Mouse (Mus musculus): ENCODE measurements around the gene Tspan9. TPM values are rescaled to one million over a fixed set of nuclear protein-coding genes. Genes with fewer than 3 reads are reported as not detected.

The Tspan9 gene
- total and polyA plus RNA-seq, 2 experiments = 23.2 to 40.0 TPM

DNA sequence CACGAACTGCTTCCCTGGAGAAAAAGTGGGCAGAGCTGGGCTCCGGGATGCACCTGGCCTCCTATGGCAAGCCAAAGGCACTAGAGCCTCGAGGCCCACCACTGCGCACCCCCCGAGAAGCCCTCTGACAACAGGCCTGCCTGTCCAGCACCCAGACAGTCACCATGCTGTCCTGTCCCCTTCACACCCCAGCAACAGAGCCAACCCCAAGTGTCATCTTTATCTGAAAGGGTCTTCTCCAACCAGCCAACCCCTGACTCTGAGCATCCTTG lies 121.5 kb downstream of the Tspan9 start:
- TF ChIP-seq POLR2A (IDR thresholded peaks at IDR 0.05; ENCODE audit: extremely low read depth, insufficient read depth, low read length) = no peak
- TF ChIP-seq CTCF (IDR thresholded peaks at IDR 0.05; ENCODE audit: low read depth, low read length) = no peak
- Histone ChIP-seq H3K4me3 (ENCODE audit: insufficient read depth, low read depth, low read length) (no peak overlapping the region), H3K4me1 (ENCODE audit: control insufficient read depth, insufficient read depth, low read length) (no peaks in the 10 kb centered on the region), H3K27me3 (ENCODE audit: control insufficient read depth, insufficient read depth, low read length) (no peaks in the 10 kb centered on the region), H3K27ac (replicated peaks; ENCODE audit: insufficient read depth, low read depth, low read length) (no peak overlapping the region), H3K36me3 (ENCODE audit: control insufficient read depth, insufficient read depth, low read length) (no peaks in the 10 kb centered on the region), H3K9ac (ENCODE audit: low read depth, low read length) (no peak overlapping the region), H3K79me2 (ENCODE audit: control insufficient read depth, insufficient read depth, low read length) (no peaks in the 10 kb centered on the region; the same call in 1 of the 2 replicates)
- 87% methylated on average over 5 of the region's 5 CpGs for whole genome bisulfite sequencing
- no peak for DNase-seq (ENCODE audit: extremely low read depth, low read depth, low spot score)

DNA sequence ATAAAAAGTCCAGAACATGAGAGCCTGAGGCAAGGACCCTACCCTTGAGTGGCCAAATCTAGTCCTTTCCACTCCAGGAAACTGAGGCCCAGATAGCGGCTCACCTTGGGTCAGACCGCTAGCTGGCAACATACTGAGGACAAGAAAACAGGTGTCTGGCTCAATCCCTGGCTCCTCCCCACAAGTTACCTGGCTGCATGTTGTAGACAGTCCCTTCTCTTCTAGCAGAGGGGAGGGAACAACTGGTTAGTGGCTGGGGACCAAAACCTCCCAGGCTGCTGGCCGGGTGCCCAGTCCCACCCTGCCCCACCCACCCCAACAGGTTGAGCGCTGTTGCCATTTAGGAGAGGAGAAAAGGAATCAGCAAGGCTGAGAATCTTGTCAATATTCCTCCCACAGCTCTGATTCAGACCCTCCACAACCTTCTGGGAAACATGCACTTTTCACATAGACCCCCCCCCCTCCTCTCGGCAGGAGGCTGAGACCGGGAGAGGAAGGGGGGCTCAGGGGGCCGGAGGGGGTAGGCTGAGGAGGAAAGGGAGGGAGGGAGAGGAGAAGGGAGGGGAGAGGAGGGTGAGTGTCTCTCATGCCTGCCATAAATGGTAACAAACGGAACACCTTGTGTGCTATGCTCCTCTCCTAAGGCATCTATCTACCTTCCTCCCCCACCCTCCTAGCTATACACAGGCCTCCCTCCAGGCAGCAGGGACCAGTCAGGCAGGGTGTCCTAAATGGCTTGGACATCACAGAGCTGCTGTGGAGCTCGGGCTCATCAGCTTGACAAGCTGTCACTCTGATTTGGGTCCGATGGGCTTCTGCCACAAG lies 122.1 kb downstream of the Tspan9 start:
- WGBS = 79% methylated on average over 10 of the region's 10 CpGs
- H3K9ac ChIP-seq (ENCODE audit: low read depth, low read length) = no peak overlapping the region
- H3K4me3 ChIP-seq (ENCODE audit: insufficient read depth, low read depth, low read length) = no peak overlapping the region
- H3K27me3 ChIP-seq (ENCODE audit: control insufficient read depth, insufficient read depth, low read length) = no peaks in the 10 kb centered on the region
- no peak for TF ChIP-seq POLR2A (IDR thresholded peaks at IDR 0.05; ENCODE audit: extremely low read depth, insufficient read depth, low read length)
- H3K27ac ChIP-seq (replicated peaks; ENCODE audit: insufficient read depth, low read depth, low read length) = no peak overlapping the region
- no peaks in the 10 kb centered on the region for H3K36me3 ChIP-seq (ENCODE audit: control insufficient read depth, insufficient read depth, low read length)
- no peaks in the 10 kb centered on the region for H3K4me1 ChIP-seq (ENCODE audit: control insufficient read depth, insufficient read depth, low read length)
- no peak for DNase-seq (ENCODE audit: extremely low read depth, low read depth, low spot score)
- H3K79me2 ChIP-seq (ENCODE audit: control insufficient read depth, insufficient read depth, low read length) = no peaks in the 10 kb centered on the region; the same call in 1 of the 2 replicates

DNA sequence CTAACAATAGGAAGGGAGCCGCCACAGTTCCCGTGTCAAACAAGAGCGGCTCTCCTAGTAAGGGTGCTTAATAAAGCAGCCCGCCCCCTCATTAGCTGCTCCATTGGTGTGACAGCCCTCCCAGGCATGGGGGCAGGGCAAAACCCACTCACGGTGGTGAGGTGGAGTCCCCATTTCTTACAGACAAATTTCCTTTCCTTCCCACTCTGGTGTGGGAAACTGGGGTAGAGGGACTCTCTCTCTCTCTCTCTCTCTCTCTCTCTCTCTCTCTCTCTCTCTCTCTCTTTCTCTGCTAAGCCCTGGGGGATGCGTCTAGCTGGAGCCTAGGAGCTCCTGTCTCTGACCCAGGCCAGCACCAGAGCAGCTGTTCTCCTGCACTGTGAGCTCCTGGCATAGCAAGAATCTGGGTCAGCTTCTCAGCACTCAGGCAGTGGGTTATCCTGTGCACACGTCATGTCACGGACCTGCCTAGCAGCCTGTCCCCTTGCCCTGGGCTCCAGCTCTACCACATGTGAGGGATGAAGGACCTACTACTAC lies 122.8 kb downstream of the Tspan9 start:
- WGBS = 88% methylated on average over 8 of the region's 8 CpGs
- Histone ChIP-seq H3K79me2 (ENCODE audit: control insufficient read depth, insufficient read depth, low read length) (no peaks in the 10 kb centered on the region), H3K27me3 (ENCODE audit: control insufficient read depth, insufficient read depth, low read length) (no peaks in the 10 kb centered on the region), H3K9ac (ENCODE audit: low read depth, low read length) (no peak overlapping the region), H3K36me3 (ENCODE audit: control insufficient read depth, insufficient read depth, low read length) (no peaks in the 10 kb centered on the region), H3K4me1 (ENCODE audit: control insufficient read depth, insufficient read depth, low read length) (no peaks in the 10 kb centered on the region), H3K4me3 (ENCODE audit: insufficient read depth, low read depth, low read length) (no peak overlapping the region), H3K27ac (replicated peaks; ENCODE audit: insufficient read depth, low read depth, low read length) (no peak overlapping the region)
- no peak for DNase-seq (ENCODE audit: extremely low read depth, low read depth, low spot score)
- TF ChIP-seq CTCF (IDR thresholded peaks at IDR 0.05; ENCODE audit: low read depth, low read length) = no peak
- no peak for TF ChIP-seq POLR2A (IDR thresholded peaks at IDR 0.05; ENCODE audit: extremely low read depth, insufficient read depth, low read length)

DNA sequence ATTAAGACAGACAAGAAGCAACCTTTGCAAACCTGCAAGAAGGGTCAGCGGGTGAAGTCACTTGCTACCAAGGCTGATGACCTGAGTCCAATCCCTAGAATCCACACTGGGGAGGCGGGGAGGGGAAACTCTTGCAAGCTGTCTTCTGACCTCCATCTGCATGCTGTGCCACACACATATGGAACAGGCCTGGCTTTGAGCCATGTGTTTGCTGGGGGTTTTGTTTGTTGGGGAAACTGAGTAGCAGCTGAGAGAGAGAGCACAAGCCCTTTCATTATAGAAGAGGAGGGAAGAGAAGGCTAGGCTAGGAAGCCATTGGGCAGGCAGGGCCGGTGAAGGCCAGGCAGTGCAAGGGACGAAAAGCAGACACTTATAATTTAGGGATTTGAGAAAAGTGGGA lies 123.3 kb downstream of the Tspan9 start:
- Histone ChIP-seq H3K27ac (replicated peaks; ENCODE audit: insufficient read depth, low read depth, low read length) (no peak overlapping the region), H3K79me2 (ENCODE audit: control insufficient read depth, insufficient read depth, low read length) (no peaks in the 10 kb centered on the region), H3K4me3 (ENCODE audit: insufficient read depth, low read depth, low read length) (no peak overlapping the region), H3K36me3 (ENCODE audit: control insufficient read depth, insufficient read depth, low read length) (no peaks in the 10 kb centered on the region), H3K4me1 (ENCODE audit: control insufficient read depth, insufficient read depth, low read length) (no peaks in the 10 kb centered on the region), H3K27me3 (ENCODE audit: control insufficient read depth, insufficient read depth, low read length) (no peaks in the 10 kb centered on the region), H3K9ac (ENCODE audit: low read depth, low read length) (no peak overlapping the region)
- 98% methylated on average over 4 of the region's 4 CpGs for WGBS
- TF ChIP-seq CTCF (IDR thresholded peaks at IDR 0.05; ENCODE audit: low read depth, low read length) (no peak), POLR2A (IDR thresholded peaks at IDR 0.05; ENCODE audit: extremely low read depth, insufficient read depth, low read length) (no peak)
- DNase-seq (ENCODE audit: extremely low read depth, low read depth, low spot score) = no peak

DNA sequence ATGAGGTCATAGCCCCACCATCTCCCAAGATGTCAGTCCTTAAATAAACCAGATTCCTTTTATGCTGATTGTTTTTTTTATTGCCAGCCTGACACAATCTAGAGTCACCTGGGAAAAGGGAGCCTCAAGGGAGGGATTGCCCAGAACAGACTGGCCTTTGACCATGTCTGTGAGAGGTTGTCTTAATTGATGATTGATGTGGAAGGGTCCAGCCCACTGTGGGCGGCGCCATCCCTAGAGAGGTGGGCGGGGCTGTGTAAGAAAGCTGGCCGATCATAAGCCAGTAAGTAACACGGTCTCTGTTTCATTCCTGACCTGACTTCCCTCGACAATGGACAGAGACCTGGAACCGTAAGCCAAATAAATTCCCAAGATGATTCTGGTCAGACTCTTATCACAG lies 124.3 kb downstream of the Tspan9 start:
- no peak for DNase-seq (ENCODE audit: extremely low read depth, low read depth, low spot score)
- Histone ChIP-seq H3K4me1 (ENCODE audit: control insufficient read depth, insufficient read depth, low read length) (no peaks in the 10 kb centered on the region), H3K27ac (replicated peaks; ENCODE audit: insufficient read depth, low read depth, low read length) (no peak overlapping the region), H3K36me3 (ENCODE audit: control insufficient read depth, insufficient read depth, low read length) (no peaks in the 10 kb centered on the region), H3K4me3 (ENCODE audit: insufficient read depth, low read depth, low read length) (no peak overlapping the region), H3K27me3 (ENCODE audit: control insufficient read depth, insufficient read depth, low read length) (no peaks in the 10 kb centered on the region), H3K79me2 (ENCODE audit: control insufficient read depth, insufficient read depth, low read length) (no peaks in the 10 kb centered on the region), H3K9ac (ENCODE audit: low read depth, low read length) (no peak overlapping the region)
- no peak for TF ChIP-seq POLR2A (IDR thresholded peaks at IDR 0.05; ENCODE audit: extremely low read depth, insufficient read depth, low read length)
- TF ChIP-seq CTCF (IDR thresholded peaks at IDR 0.05; ENCODE audit: low read depth, low read length) = no peak
- WGBS = 96% methylated on average over 7 of the region's 7 CpGs

DNA sequence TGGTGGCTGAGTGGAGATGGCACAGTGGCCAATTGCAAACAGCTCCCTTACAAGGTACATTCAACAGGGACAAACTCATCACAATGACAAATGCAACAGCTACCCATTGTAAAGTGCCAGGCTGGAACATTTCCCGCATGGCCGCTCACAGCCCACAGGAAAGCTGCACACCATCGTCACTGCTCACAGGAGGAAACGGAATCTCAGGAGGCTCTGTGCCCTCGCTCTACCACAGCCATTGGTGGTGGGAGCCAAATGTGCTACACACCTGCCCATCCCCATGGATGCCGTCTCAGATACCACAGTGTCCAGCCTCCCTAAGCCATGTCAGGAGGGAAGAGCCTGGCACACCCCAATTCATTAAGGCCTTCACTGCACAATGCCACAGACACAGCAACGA lies 128.1 kb downstream of the Tspan9 start:
- H3K27ac ChIP-seq (replicated peaks; ENCODE audit: insufficient read depth, low read depth, low read length) = no peak overlapping the region
- no peak overlapping the region for H3K9ac ChIP-seq (ENCODE audit: low read depth, low read length)
- no peaks in the 10 kb centered on the region for H3K36me3 ChIP-seq (ENCODE audit: control insufficient read depth, insufficient read depth, low read length)
- no peaks in the 10 kb centered on the region for H3K4me1 ChIP-seq (ENCODE audit: control insufficient read depth, insufficient read depth, low read length)
- no peaks in the 10 kb centered on the region for H3K27me3 ChIP-seq (ENCODE audit: control insufficient read depth, insufficient read depth, low read length)
- H3K4me3 ChIP-seq (ENCODE audit: insufficient read depth, low read depth, low read length) = no peak overlapping the region
- DNase-seq (ENCODE audit: extremely low read depth, low read depth, low spot score) = no peak
- TF ChIP-seq POLR2A (IDR thresholded peaks at IDR 0.05; ENCODE audit: extremely low read depth, insufficient read depth, low read length) (no peak), CTCF (IDR thresholded peaks at IDR 0.05; ENCODE audit: low read depth, low read length) (no peak)
- H3K79me2 ChIP-seq (ENCODE audit: control insufficient read depth, insufficient read depth, low read length) = no peaks in the 10 kb centered on the region
- 95% methylated on average over 7 of the region's 7 CpGs for WGBS
